Mouse (Mus musculus) liver, adult 2 months (tissue): Measurements from ENCODE around the gene Ezh1.

Experiments used
- CTCF ChIP-seq: fragments of 200-500 bp; IDR thresholded peaks from 2 replicates; pipeline ENCODE4 v1.5.1; 2011; ENCODE audit warnings: low read depth, low read length, control low read depth
- POLR2A ChIP-seq: fragments of 200-500 bp; IDR thresholded peaks from 2 replicates; pipeline ENCODE4 v1.6.1; 2011; ENCODE audit warnings: low read length, control low read depth; ENCODE audit not compliant: insufficient read depth; ENCODE audit errors: extremely low read depth

DNA sequence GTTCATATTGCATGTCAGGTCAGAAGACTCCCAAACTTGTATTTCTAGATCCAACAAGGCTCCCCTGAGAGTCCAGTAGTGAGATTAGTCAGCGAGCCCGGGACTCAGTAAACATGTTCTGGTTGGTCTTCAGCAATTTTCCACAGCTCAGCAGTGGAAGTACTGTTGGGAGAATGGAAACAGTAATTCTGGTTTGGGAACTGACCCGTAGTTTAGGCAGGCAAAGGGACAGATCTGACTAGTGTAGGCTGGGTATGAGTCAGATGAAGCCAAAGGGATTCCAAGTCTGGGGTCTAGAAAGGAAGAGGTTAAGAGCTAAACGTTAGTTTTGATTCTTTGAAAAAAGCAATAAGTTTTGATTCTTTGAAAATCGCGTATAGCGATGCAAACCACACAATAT, 26.7 kb upstream of the Ezh1 start:
- no peak for TF ChIP-seq POLR2A
- no peak for TF ChIP-seq CTCF
